Mouse (Mus musculus) intestine, postnatal 0 days (tissue): Measurements from ENCODE around the gene Psmc5. TPM values are rescaled to one million over a fixed set of nuclear protein-coding genes. Genes with fewer than 3 reads are reported as not detected.

Experiments used
- ATAC-seq: fragments of 200-750 bp; cut with Nextera tagmentation; 2 replicates; pipeline ENCODE4 v1.8.0; 2017; ENCODE audit warnings: mild to moderate bottlenecking, moderate TSS enrichment, moderate library complexity
- H3K27ac ChIP-seq: fragments of 300-500 bp; sonication (generic); 2 replicates; pipeline ENCODE4 v1.5.1; 2014; ENCODE audit warnings: mild to moderate bottlenecking, low read depth, low read length, moderate library complexity
- H3K27me3 ChIP-seq: fragments of 300-500 bp; sonication (generic); replicated peaks from 2 replicates; pipeline ENCODE4 v1.6.1; 2014; ENCODE audit warnings: low read length, mixed read lengths; ENCODE audit not compliant: control insufficient read depth, insufficient read depth
- H3K36me3 ChIP-seq: fragments of 300-500 bp; sonication (generic); 2 replicates; pipeline ENCODE4 v1.6.1; 2014; ENCODE audit warnings: mild to moderate bottlenecking, moderate library complexity; ENCODE audit not compliant: control insufficient read depth, insufficient read depth
- H3K4me1 ChIP-seq: fragments of 300-500 bp; sonication (generic); replicated peaks from 2 replicates; pipeline ENCODE4 v1.6.1; 2014; ENCODE audit warnings: antibody characterized with exemption, low read length, mixed read lengths; ENCODE audit not compliant: control insufficient read depth, insufficient read depth
- H3K4me2 ChIP-seq: fragments of 300-500 bp; sonication (generic); replicated peaks from 2 replicates; pipeline ENCODE4 v1.6.1; 2014; ENCODE audit warnings: low read depth, mild to moderate bottlenecking, moderate library complexity
- H3K4me3 ChIP-seq: fragments of 300-500 bp; sonication (generic); 2 replicates; pipeline ENCODE4 v1.5.1; 2014; ENCODE audit warnings: low read depth, low read length
- H3K9ac ChIP-seq: fragments of 300-500 bp; sonication (generic); 2 replicates; pipeline ENCODE4 v1.6.1; 2014; ENCODE audit warnings: mild to moderate bottlenecking, low read depth, low read length
- H3K9me3 ChIP-seq: fragments of 300-500 bp; sonication (generic); 2 replicates; pipeline ENCODE4 v1.6.1; 2016; ENCODE audit warnings: mixed run types; ENCODE audit not compliant: control insufficient read depth
- CTCF ChIP-seq: sonication (generic); IDR thresholded peaks from 2 replicates; pipeline ENCODE4 v1.5.1; 2016; ENCODE audit warnings: low read depth, mild to moderate bottlenecking, control low read depth, antibody characterized with exemption, moderate library complexity
- WGBS: fragments of 180-500 bp; shearing (Covaris S2); extraction: QIAGEN DNeasy Blood & Tissue Kit; methylation state at CpG from one replicate; pipeline ENCODE4 v1.1.7; 2014; 5-methylcytosine and 5-hydroxymethylcytosine counted together
- polyA plus RNA-seq: library from polyadenylated mRNA; unstranded; fragments of >200 nt; fragmentation: Nextera tagmentation; extraction: Ambion mirVana; gene quantifications from 2 replicates; pipeline ENCODE4 v1.2.1, GENCODE M21; 2015

The Psmc5 gene
- 160 and 168 TPM in 2 replicates for polyA plus RNA-seq

- Histone ChIP-seq H3K4me3 (peak within 1 kb of the TSS; percentile 83), H3K27ac (peak within 1 kb of the TSS; percentile 65), H3K9me3 (no peaks in the 10 kb centered on the region), H3K4me1 (peaks cover 8% of the 10 kb centered on the region; the same call in 1 of the 2 replicates), H3K36me3 (peaks cover 30% of the 10 kb centered on the region), H3K4me2 (peak within 1 kb of the TSS; percentile 84), H3K27me3 (no peaks in the 10 kb centered on the region), H3K9ac (peak within 1 kb of the TSS; percentile 75)
- ATAC-seq, result peak; percentile 97
- WGBS, result under 1% methylated on average over 42 of the region's 42 CpGs
- TF ChIP-seq CTCF, result peak; percentile 57
Observed at GRCm38 (mm10) chr11:106255685-106256451, at the start of gene Psmc5, which contains the start of gene Ftsj3. Gene Psmc5, plus strand, starts transcription at chr11:106256154. Gene Ftsj3, minus strand, starts transcription at chr11:106256079.

DNA sequence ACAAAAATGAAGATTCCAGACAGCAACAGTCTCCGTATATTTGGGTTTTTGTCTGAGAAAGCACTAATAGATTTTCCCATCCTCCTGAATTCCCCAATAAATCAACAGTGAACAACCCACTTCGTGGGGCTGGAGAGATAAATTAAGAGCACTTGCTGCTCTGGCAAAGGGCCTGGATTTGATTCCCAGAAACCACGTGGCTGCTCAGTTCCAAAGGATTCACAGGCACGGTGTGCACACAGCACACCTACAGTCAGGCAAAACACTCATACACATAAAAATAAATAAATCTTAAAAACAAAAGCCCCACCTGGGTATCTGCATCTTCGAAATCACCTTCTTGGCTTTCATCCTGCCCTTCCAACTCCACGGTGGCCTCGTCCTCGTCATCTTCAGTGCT lies 43.2 kb upstream of the Psmc5 start:
- no peak overlapping the region for H3K9ac ChIP-seq
- no peak overlapping the region for H3K27ac ChIP-seq
- H3K36me3 ChIP-seq, result peaks cover 41% of the 10 kb centered on the region
- no peaks in the 10 kb centered on the region for H3K27me3 ChIP-seq
- H3K4me3 ChIP-seq, result no peak overlapping the region
- 85% methylated on average over 8 of the region's 8 CpGs for WGBS
- no peak for ATAC-seq
- TF ChIP-seq CTCF, result no peak
- no peaks in the 10 kb centered on the region for H3K4me1 ChIP-seq
- H3K9me3 ChIP-seq, result no peaks in the 10 kb centered on the region
- no peak overlapping the region for H3K4me2 ChIP-seq

DNA sequence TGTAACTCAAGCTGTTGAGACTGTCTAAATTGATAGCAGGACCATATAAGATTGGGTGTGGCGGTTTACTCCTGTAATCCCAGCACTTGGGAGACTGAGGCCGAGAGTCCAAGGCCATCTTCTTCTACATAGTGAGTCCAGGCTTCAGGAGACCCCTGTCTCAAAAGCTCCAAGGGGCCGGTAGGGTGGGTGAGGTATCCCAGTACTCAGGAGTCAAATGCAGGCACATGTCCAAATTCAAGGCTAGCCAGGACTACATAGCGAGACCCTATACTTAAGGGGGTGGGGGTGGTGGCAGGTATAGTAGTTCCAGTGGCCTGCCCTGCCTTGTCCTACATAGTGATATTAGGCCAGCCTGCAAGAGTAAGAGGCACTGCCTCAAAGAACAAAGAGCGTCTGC lies 41.1 kb upstream of the Psmc5 start:
- Histone ChIP-seq H3K9ac (no peak overlapping the region), H3K36me3 (peaks cover 23% of the 10 kb centered on the region), H3K4me2 (peak overlapping the region; percentile 68), H3K9me3 (no peaks in the 10 kb centered on the region), H3K27ac (no peak overlapping the region), H3K4me3 (no peak overlapping the region; the same call in 1 of the 2 replicates), H3K27me3 (no peaks in the 10 kb centered on the region), H3K4me1 (0 out of 2 replicates have a peak, but pooled peaks cover 5% of the 10 kb centered on the region)
- WGBS, result 63% methylated on average over 5 of the region's 5 CpGs
- no peak for ATAC-seq
- no peak for TF ChIP-seq CTCF

DNA sequence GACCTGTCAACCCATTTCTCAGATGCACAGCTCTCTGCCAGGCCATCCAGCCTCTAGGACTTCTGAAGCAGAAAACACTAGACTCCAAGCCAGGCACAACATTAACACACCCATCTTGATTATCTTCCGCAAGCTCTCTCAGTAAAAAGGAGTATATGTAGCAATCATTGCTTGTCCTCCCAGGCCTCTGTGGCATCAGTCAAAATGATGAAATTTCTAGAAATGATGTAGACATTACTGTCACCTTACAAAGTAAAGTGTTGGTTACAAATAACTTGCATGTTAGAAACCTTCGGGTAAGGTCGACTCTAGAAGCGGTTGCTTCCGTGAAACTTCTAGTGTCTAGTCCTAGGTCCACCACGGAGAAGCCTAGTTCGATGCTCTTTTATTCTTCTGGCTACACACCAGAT lies 40.5 kb upstream of the Psmc5 start:
- TF ChIP-seq CTCF, result no peak
- no peak for ATAC-seq
- peak overlapping the region; percentile 68 for H3K4me2 ChIP-seq
- H3K4me3 ChIP-seq, result peak overlapping the region; percentile 93
- H3K27me3 ChIP-seq, result no peaks in the 10 kb centered on the region
- WGBS, result 11% methylated on average over 7 of the region's 7 CpGs
- H3K27ac ChIP-seq, result peak overlapping the region; percentile 96
- H3K4me1 ChIP-seq, result 0 out of 2 replicates have a peak, but pooled peaks cover 5% of the 10 kb centered on the region
- H3K9ac ChIP-seq, result peak overlapping the region; percentile 97
- H3K36me3 ChIP-seq, result peaks cover 17% of the 10 kb centered on the region
- no peaks in the 10 kb centered on the region for H3K9me3 ChIP-seq

- Histone ChIP-seq H3K4me3 (peak within 1 kb of the TSS; percentile 93), H3K27ac (peak within 1 kb of the TSS; percentile 96), H3K9ac (peak within 1 kb of the TSS; percentile 97), H3K4me1 (0 out of 2 replicates have a peak, but pooled peaks cover 5% of the 10 kb centered on the region), H3K36me3 (peaks cover 11% of the 10 kb centered on the region), H3K4me2 (peak within 1 kb of the TSS; percentile 68), H3K27me3 (no peaks in the 10 kb centered on the region), H3K9me3 (no peaks in the 10 kb centered on the region)
- ATAC-seq, result peak; percentile 98
- WGBS, result under 1% methylated on average over 46 of the region's 46 CpGs
- TF ChIP-seq CTCF, result no peak
Observed at GRCm38 (mm10) chr11:106215927-106216729, 39.8 kb upstream of the Psmc5 start, which contains the start of gene Ccdc47. Gene Ccdc47, minus strand, starts transcription at chr11:106216344.
